Mouse (Mus musculus) left cerebral cortex, adult 9 months (tissue): ENCODE results near the gene Zg16.

Experiments
- DNase-seq, 2 experiments: peaks; one replicate each; pipeline ENCODE4 v3.0.0; 2022; ENCODE audit warnings: low spot score in 2 of 2

The Zg16 gene

GRCm38 (mm10) chr7:127007313-127008024 lies 79.7 kb downstream of the Zg16 start:
- DNase-seq: no peak

GRCm38 (mm10) chr7:127004122-127004875 lies 82.8 kb downstream of the Zg16 start:
- no peak for DNase-seq

GRCm38 (mm10) chr7:127003620-127004019 lies 83.5 kb downstream of the Zg16 start:
- DNase-seq: no peak
